Mouse (Mus musculus): ENCODE measurements at regions not wholly inside any gene's neighbourhood (a gene's known extent, or its start where the extent isn't known, plus 50 kb on each side); places are given as distances from the start of the nearest gene placed in this dataset.

DNA sequence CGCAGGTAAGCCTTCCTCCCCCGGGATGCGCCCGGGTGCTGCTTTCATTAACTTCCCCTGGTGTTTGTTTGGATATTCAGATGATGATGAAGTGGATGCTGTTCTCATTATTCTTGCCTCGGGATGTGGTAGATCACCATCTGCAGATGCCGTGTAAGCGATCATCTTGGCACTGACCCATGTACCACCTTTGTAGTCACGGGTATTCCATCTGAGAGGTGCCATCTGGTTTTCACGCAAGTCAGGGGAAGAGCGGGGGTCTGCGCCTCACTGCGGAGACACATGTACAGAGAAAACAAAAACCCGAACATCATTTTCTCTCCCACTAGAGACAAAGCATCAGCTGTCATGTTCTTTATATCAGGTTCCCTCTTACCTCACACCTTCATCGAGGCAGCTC, 84.3 kb upstream of the Cnr1 start:
- TF ChIP-seq MAFK (IDR thresholded peaks at IDR 0.05; ENCODE audit: insufficient read depth, low read depth, low read length) (no peak), HCFC1 (IDR thresholded peaks at IDR 0.05; ENCODE audit: borderline replicate concordance, insufficient read depth, low read length) (no peak), CHD2 (IDR thresholded peaks at IDR 0.05; ENCODE audit: low read depth, low read length) (no peak), ZNF384 (IDR thresholded peaks at IDR 0.05; ENCODE audit: low read depth, low read length) (no peak), ZC3H11A (IDR thresholded peaks at IDR 0.05; ENCODE audit: borderline replicate concordance, low read depth, low read length) (no peak)

All from ES-E14 (cell line).